Mouse (Mus musculus) ES-E14 (cell line): ENCODE data around the gene Tmem135.

ENCODE experiments used
- HCFC1 ChIP-seq: IDR thresholded peaks from 2 replicates; pipeline ENCODE4 v1.6.1; 2012; ENCODE audit warnings: low read length, inconsistent platforms, borderline replicate concordance; ENCODE audit not compliant: insufficient read depth
- MAFK ChIP-seq: IDR thresholded peaks from 2 replicates; pipeline ENCODE4 v1.6.1; 2014; ENCODE audit warnings: mild to moderate bottlenecking, low read depth, low read length, inconsistent platforms; ENCODE audit not compliant: insufficient read depth
- ZC3H11A ChIP-seq: IDR thresholded peaks from 2 replicates; pipeline ENCODE4 v1.6.1; 2012; ENCODE audit warnings: low read depth, mild to moderate bottlenecking, inconsistent platforms, low read length, borderline replicate concordance
- ZNF384 ChIP-seq: IDR thresholded peaks from 2 replicates; pipeline ENCODE4 v1.6.1; 2012; ENCODE audit warnings: low read depth, low read length, inconsistent platforms

- TF ChIP-seq MAFK (no peak), ZNF384 (no peak), HCFC1 (no peak), ZC3H11A (no peak)
Observed at GRCm38 (mm10) chr7:89198499-89198898, 205.5 kb downstream of the Tmem135 start.
